Mouse (Mus musculus): ENCODE data around the gene 1700088E04Rik. TPM values are rescaled to one million over a fixed set of nuclear protein-coding genes. Genes with fewer than 3 reads are reported as not detected.

1700088E04Rik gene
- total RNA-seq, 2 experiments from 2014 or later, result 12.6 to 13.2 TPM

DNA sequence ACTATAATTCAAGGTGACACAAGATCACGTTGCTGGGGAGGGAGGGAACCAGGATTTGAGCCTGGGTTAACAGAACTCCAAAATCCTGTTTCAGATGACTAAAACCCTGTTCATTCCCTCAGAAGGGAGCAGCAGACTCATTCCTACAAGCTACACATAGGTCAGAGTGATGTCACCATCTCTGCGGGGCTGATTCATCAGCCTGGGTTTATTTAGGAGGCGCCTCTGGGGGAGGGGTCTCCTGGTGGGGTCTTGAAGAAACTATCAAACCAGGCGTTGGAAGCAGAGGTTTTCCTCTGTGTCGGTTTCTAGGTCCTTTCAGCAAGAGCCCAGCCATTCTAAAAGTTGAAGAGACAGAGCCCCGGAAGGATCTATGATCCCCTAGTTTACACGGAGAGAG lies 33.1 kb downstream of the 1700088E04Rik start:
- intact Hi-C loops (cut with DNase I), result no loop called here
- DNase-seq (ENCODE audit: low spot score in 2 of 2), result no peak

DNA sequence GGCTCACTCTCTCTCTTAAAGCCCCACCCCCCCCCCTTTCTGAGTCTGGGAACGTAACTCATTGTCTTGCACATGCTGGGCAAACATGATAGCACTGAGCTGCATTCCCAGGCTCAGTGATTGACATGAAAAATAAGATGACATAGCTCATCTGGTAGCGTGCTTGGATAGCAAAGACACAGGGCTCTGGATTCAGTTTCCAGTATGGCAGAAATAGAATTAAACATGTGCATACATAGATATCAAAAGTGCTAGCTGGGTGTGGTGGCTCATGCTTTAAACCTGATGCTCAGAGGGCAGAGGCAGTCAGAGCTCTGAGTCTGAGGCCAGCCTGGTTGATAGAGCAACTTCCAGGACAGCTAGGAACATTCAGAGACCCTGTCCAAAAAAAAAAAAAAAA lies 35.2 kb downstream of the 1700088E04Rik start:
- no peak for DNase-seq (ENCODE audit: low spot score in 2 of 2)
- intact Hi-C loops (cut with DNase I), result no loop called here

DNA sequence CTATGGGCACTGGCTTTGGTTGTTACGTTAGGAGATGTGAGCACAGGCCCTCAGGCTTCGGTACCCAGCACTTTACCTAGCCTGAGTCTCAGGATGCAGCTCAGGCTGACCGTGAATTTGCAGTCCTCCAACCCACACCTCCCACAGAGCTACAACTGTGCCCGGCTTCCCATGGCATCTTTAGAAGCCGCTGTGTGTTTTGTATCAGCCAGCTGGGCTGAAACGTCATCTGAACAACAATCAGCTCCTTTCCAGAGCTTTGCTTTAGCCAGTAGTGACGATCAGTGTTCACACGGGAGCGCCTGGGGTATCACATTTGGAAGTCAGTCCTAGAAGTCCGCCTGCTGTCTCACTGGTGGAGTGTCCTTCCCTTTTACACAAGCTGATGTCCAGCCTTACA lies 37.8 kb downstream of the 1700088E04Rik start:
- peak in 1 of 2 experiments; percentile 19 for DNase-seq (ENCODE audit: low spot score in 2 of 2)
- intact Hi-C loops (cut with DNase I), result no loop called here

DNA sequence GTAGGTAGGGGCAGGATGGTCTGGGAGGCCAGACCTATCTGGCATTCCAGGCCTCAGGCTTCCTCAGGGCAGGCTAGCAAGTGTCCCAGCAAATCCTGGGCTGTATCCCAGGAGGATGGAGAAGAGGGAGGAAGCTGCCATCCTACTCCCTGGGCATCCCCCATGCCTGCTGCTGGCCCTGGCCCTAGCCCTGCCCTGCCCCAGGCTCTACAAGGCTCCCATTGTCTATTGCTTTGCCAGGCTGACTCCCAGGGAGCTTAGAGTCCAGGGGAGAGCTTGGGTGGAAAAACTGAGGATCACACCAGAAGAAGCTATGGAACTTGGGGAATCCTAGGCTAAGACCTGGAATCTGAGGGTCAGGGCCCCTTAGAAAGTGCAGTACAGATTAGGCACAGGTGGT lies 39.5 kb downstream of the 1700088E04Rik start:
- intact Hi-C loops (cut with DNase I), result no loop called here
- no peak for DNase-seq (ENCODE audit: low spot score in 2 of 2)

DNA sequence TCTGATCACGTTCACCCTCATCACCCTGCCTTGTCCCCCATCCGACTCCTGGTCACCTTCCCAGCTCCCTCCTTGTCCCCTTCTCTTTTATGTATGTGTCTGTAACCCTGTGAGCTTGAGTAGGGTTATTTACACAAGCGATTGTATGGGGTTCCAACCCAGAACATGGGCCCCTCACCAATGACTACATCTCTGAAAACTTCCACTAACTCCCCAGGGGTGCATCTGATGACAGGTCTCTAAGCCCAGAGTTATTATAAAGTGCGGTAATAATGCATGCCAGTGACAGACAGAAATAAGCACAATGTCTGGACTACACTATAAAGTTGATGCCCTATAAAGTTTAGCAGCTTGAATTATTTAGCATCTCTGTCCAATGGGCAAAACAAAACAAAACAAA lies 40.7 kb downstream of the 1700088E04Rik start:
- no peak for DNase-seq (ENCODE audit: low spot score in 2 of 2)
- intact Hi-C loops (cut with DNase I), result no loop called here

DNA sequence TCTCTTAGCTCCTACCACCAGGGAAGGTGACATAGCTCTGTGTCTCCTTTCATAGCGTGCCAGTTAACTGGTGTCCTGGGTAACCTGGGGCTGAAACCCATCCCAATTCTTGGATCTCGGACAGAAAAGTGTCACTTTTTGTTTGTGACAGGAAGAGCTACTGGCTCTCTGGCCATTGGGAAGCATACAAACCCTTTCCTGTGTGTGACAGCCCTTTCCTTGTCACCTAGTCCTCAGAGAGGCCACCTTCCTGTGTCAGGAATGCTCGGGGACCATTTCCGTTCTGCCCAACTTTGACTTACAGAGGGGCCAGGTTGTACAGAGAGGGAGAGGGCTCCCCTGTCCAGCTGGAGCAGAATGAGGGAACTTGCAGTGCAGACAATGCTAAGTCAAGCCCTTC lies 41.6 kb downstream of the 1700088E04Rik start:
- DNase-seq (ENCODE audit: low spot score in 2 of 2), result no peak
- intact Hi-C loops (cut with DNase I), result loop anchor here (5.0 kb wide), 1 partner anchor 33 kb away; no protein-coding TSS in a partner anchor

DNA sequence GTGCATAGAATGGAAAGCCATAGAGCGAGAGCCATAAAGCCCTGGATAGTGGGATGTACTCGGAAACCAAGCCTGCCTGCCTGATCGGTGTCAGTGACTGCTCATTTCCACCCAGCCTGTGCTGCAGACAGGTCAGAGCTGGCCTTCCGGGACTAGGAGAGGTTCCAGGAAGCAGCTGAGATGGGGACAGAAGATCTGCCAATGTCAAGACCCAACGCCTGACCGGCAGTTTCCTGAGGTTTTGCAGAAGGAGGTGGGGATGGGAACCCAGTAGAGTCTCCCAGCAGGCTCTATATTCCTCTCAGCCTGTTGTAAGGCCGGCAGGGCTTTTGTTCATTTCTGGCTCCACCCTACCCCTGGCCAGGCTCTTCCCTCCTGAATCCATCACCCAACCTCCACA lies 42.2 kb downstream of the 1700088E04Rik start:
- no peak for DNase-seq (ENCODE audit: low spot score in 2 of 2)
- intact Hi-C loops (cut with DNase I), result loop anchor here (5.0 kb wide), 1 partner anchor 33 kb away; no protein-coding TSS in a partner anchor

DNA sequence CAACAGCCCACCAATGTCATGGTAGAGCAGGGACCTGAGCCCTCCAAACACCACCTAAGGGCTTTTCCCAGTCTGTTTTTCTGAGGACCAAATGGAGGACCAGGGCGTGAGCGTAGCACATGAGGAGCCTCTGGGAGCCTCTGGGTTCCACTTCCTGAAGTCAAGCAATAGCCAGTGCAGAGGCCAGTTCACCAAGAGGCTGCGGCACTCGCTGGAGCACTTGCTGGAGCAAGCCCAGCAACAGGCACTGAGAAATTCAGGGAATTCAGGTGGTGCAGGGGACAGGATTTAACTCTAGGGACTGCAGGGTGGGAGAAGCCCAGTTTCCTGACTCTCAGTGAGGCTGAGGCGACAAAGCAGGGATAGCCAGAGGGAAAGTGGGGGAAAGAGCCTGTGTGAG lies 42.8 kb downstream of the 1700088E04Rik start:
- intact Hi-C loops (cut with DNase I), result loop anchor here (5.0 kb wide), 1 partner anchor 34 kb away; no protein-coding TSS in a partner anchor
- DNase-seq (ENCODE audit: low spot score in 2 of 2), result no peak

DNA sequence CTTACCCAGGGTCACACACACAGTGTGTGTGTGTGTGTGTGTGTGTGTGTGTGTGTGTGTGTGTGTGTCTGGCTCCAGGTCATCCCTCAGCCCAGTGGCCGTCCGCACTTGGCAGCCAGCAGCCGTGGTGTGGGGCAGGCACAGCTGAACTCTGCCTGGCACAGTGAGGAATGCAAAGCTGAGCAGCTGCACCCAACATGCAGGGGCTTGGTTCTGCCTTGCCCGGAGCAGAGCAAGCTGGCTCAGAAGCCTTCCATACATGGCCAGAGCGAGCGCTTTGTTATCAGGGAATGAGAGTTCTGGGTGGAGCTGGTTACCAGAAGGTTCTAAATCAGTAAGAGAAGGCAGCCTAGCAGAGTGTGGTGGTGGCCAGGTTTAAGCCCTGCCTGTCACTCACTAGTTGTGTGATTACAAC lies 43.4 kb downstream of the 1700088E04Rik start:
- DNase-seq (ENCODE audit: low spot score in 2 of 2), result peak; percentile 32 to 48
- intact Hi-C loops (cut with DNase I), result loop anchor here (5.0 kb wide), 1 partner anchor 35 kb away; no protein-coding TSS in a partner anchor

DNA sequence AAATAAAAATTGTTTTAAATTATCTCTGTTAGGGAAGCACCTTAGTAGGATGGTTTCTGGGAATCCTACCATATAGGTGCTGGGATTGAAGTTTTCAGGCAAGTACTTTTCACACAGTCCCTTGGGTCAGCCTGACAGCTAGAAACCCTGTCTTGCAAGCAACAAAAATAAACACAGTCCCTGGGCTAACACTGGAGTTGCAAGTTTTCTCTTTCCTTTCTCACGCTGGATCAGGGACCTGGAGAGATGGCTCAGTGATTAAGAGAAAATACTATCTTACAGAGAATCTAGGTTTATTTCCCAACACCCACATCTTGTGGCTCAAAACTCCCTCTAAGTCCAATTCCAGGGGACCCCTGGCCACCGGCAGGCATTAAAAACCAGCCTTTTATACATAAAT lies 43.9 kb downstream of the 1700088E04Rik start:
- no peak for DNase-seq (ENCODE audit: low spot score in 2 of 2)
- intact Hi-C loops (cut with DNase I), result loop anchor here (5.0 kb wide), 1 partner anchor 35 kb away; no protein-coding TSS in a partner anchor

DNA sequence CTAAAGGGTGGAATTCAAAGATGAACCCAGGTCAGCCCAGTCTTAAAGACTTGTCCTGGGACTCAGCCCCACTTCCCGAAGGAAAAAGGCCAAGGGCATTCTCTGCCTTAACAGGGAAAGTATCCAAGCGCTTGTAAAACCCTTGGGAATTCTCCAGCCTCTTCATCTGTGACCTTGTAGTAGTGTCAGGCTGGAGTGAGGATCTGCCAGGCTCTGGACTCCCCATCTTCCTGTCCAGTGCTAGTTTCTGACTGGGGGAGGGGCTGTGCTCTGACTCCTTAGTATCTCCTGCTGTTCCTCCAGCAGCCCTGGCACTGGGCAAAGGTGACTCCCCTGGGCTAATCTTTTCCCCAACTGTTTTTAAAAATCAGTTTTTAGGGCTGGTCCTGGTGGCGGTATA lies 44.5 kb downstream of the 1700088E04Rik start:
- intact Hi-C loops (cut with DNase I), result loop anchor here (5.0 kb wide), 1 partner anchor 36 kb away; no protein-coding TSS in a partner anchor
- DNase-seq (ENCODE audit: low spot score in 2 of 2), result no peak

DNA sequence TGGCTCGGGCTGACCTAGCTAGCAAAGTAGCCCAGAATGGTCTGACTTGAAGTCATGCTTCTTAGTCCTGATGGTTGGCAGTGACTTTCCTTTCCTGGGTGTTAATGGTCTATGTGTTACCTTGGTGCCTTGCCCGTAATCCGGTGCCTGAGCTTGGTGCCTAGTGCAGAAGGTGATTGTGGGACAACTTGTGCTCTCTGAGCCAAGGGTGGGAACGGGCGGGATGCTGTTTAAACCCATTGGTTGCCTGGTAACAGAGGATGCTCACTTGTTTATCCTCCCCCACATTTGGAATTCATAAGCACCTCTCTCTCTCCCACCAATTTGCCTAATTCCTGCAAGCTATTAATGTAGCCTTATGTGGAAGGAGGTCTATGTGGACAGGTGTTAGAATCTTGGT lies 45.6 kb downstream of the 1700088E04Rik start:
- no peak for DNase-seq (ENCODE audit: low spot score in 2 of 2)
- intact Hi-C loops (cut with DNase I), result loop anchor here (5.0 kb wide), 1 partner anchor 37 kb away; no protein-coding TSS in a partner anchor

DNA sequence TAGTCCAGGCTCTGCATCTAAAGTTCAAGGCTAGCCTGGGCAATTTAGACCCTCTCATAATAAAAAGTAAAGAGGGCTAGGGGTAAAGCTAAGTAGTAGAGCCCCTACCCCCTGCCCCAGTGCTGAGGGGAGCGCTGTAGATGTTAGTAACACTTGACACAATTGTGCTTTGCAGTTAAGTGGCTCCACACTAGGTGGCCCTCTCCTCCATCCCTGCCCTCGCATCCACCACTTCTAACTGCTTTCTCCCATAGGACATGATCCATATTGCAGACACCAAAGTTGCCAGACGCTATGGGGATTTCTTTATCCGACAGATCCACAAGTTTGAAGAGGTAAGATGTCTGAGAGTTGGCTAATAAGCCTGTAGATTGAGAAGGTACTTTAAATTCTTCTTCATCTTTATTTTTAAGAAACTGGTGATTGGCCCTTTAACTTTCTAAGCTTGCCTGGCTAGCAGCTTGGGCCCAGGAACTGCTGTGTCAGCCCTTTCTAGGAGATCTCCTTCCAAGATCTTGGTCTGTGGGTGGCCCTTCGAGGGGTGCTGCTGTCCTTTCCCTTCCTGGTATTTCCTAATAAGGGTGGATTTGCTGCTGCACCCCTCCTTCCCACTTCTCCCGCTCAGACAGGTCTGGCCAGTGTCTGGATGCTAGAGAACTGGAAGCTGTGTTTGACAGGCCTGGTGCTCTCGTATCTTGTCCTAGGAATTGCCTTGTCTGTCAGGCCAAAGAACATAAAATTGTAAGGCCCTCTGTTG lies 47.8 kb downstream of the 1700088E04Rik start:
- no peak for DNase-seq (ENCODE audit: low spot score in 2 of 2)
- intact Hi-C loops (cut with DNase I), result no loop called here

DNA sequence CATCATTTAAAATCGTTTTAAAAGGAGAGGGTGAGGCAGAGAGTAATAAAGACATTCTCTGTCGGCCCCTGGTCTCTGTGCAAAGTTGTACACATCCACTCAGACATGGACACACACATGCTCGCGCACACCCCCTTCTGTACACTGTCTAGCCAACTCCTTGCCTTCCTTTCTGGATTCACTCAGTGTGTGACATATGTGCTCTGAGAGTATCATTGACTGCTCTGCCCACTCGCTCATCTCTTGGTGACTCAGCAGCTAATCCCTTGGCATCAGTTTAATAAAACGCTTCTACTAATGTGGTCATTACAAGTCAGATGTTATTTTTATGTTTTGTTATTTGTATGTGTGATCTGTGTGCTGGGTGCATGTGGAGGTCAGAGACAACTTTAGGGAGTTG lies 48.8 kb downstream of the 1700088E04Rik start:
- intact Hi-C loops (cut with DNase I), result no loop called here
- DNase-seq (ENCODE audit: low spot score in 2 of 2), result no peak

DNA sequence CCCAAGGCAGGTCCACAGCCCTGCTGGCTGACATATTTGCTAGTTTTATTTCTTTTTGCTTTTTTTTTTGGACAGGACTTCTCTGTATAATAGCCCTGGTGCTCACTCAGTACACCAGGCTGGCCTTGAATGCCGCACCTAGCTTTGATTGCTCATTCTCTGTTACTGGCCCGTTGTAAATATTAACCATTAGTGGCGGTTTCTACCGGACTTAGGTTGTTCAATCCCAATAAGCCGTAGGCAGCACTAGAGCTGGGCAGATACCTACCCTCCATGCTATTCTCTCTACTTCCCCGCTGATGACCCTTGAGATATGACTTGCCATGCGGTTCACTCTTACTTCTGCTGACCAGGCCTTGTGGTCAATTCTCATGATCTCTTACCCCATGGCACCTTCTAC lies 61.5 kb downstream of the 1700088E04Rik start:
- no peak for DNase-seq (ENCODE audit: low spot score in 2 of 2)
- intact Hi-C loops (cut with DNase I), result loop anchor here (5.0 kb wide), 1 partner anchor 63 kb away; the partner anchor contains the start of genes 1700088E04Rik and Polr2f

Other genes starting within 250 kb of the 1700088E04Rik start
- gene Gm49510, start 241.6 kb downstream of the 1700088E04Rik start, total RNA-seq (2021), result under 1 TPM in 1 of 2 experiments, not detected in 1; 0.97 TPM
- 10 to 100 TPM; 23.7 to 31.5 TPM for gene Sh3bp1, start 241.5 kb downstream of the 1700088E04Rik start, total RNA-seq (2021)
- 100 to 1,000 TPM; 159 to 192 TPM for gene Pdxp, start 227.3 kb downstream of the 1700088E04Rik start, total RNA-seq (2021)
- 10 to 100 TPM; 19.3 to 25.0 TPM for gene Lgals1, start 214.5 kb downstream of the 1700088E04Rik start, total RNA-seq (2021)
- gene Nol12, start 206.3 kb downstream of the 1700088E04Rik start, total RNA-seq (2021), result 10 to 100 TPM; 39.5 to 42.1 TPM
- 10 to 100 TPM; 14.3 to 19.5 TPM for gene Triobp, start 193.5 kb downstream of the 1700088E04Rik start, total RNA-seq (2021)
- 100 to 1,000 TPM in 1 of 2 experiments, 10 to 100 TPM in 1; 87.0 to 113 TPM for gene H1f0, start 112.8 kb downstream of the 1700088E04Rik start, total RNA-seq (2021)
- not detected for gene Galr3, start 99.4 kb downstream of the 1700088E04Rik start, total RNA-seq (2021)
- gene Ankrd54, start 78.4 kb downstream of the 1700088E04Rik start, total RNA-seq (2021), result 10 to 100 TPM; 14.1 to 19.0 TPM
- 10 to 100 TPM; 62.6 to 65.3 TPM for gene Eif3l, start 66.1 kb downstream of the 1700088E04Rik start, total RNA-seq (2021)
- 10 to 100 TPM; 26.8 to 28.0 TPM for gene Micall1, start 32.4 kb downstream of the 1700088E04Rik start, total RNA-seq (2021)
- gene Polr2f, start 244 bp downstream of the 1700088E04Rik start, total RNA-seq (2021), result 100 to 1,000 TPM in 1 of 2 experiments, 10 to 100 TPM in 1; 95.2 to 109 TPM
- gene Sox10, start 24.0 kb upstream of the 1700088E04Rik start, total RNA-seq (2021), result 10 to 100 TPM; 29.2 to 29.8 TPM
- gene Pick1, start 87.9 kb upstream of the 1700088E04Rik start, total RNA-seq (2021), result 10 to 100 TPM; 48.9 to 50.4 TPM
- 1 to 10 TPM in 1 of 2 experiments, under 1 TPM in 1; 0.20 to 1.2 TPM for gene Gm49486, start 88.1 kb upstream of the 1700088E04Rik start, total RNA-seq (2021)
- under 1 TPM in 1 of 2 experiments, not detected in 1; 0.17 TPM for gene Slc16a8, start 113.5 kb upstream of the 1700088E04Rik start, total RNA-seq (2021)
- gene Baiap2l2, start 144.3 kb upstream of the 1700088E04Rik start, total RNA-seq (2021), result 1 to 10 TPM; 3.5 to 4.5 TPM
- 10 to 100 TPM; 21.7 to 25.9 TPM for gene Pla2g6, start 187.1 kb upstream of the 1700088E04Rik start, total RNA-seq (2021)
- gene Maff, start 205.4 kb upstream of the 1700088E04Rik start, total RNA-seq (2021), result 1 to 10 TPM; 1.6 to 2.0 TPM